Mouse (Mus musculus) spleen, postnatal 14 days (tissue): ENCODE measurements around the gene Arid1b.
"Not testable (repeated sequence)": the region's sequence is repeated elsewhere in the genome, so short reads cannot be mapped to it uniquely, and the experiment has no call there.

ENCODE experiments used
- DNase-seq, 2 experiments: peaks; one replicate each; pipeline ENCODE4 v3.0.0; 2021 to 2022; ENCODE audit warnings: low spot score in 2 of 2

Gene Arid1b

GRCm38 (mm10) chr17:5088241-5088640 is 94.1 kb downstream of the Arid1b start:
- DNase-seq, result not testable (repeated sequence)

GRCm38 (mm10) chr17:5088822-5089221 is 94.7 kb downstream of the Arid1b start:
- DNase-seq, result no peak

- no peak for DNase-seq
Measured at GRCm38 (mm10) chr17:5089541-5089940, 95.4 kb downstream of the Arid1b start.

- no peak for DNase-seq
Measured at GRCm38 (mm10) chr17:5091490-5091889, 97.4 kb downstream of the Arid1b start.

GRCm38 (mm10) chr17:5091934-5092333 is 97.8 kb downstream of the Arid1b start:
- no peak for DNase-seq

- DNase-seq, result not testable (repeated sequence)
Measured at GRCm38 (mm10) chr17:5093343-5093742, 99.2 kb downstream of the Arid1b start.

- DNase-seq, result no peak
Measured at GRCm38 (mm10) chr17:5094636-5095035, 100.5 kb downstream of the Arid1b start.

- DNase-seq, result no peak
Measured at GRCm38 (mm10) chr17:5095741-5096140, 101.6 kb downstream of the Arid1b start.

- no peak for DNase-seq
Measured at GRCm38 (mm10) chr17:5097046-5097445, 102.9 kb downstream of the Arid1b start.

- DNase-seq, result no peak
Measured at GRCm38 (mm10) chr17:5097545-5098475, 103.7 kb downstream of the Arid1b start.

GRCm38 (mm10) chr17:5098727-5099126 is 104.6 kb downstream of the Arid1b start:
- DNase-seq, result no peak

- DNase-seq, result no peak
Measured at GRCm38 (mm10) chr17:5099238-5099637, 105.1 kb downstream of the Arid1b start.

GRCm38 (mm10) chr17:5101157-5101556 is 107.0 kb downstream of the Arid1b start:
- no peak for DNase-seq

- DNase-seq, result no peak
Measured at GRCm38 (mm10) chr17:5101887-5102286, 107.8 kb downstream of the Arid1b start.

GRCm38 (mm10) chr17:5105746-5106145 is 111.6 kb downstream of the Arid1b start:
- DNase-seq, result no peak

- DNase-seq, result no peak
Measured at GRCm38 (mm10) chr17:5106263-5107195, 112.4 kb downstream of the Arid1b start.

GRCm38 (mm10) chr17:5107501-5107900 is 113.4 kb downstream of the Arid1b start:
- no peak for DNase-seq

GRCm38 (mm10) chr17:5108022-5108421 is 113.9 kb downstream of the Arid1b start:
- DNase-seq, result no peak

- no peak for DNase-seq
Measured at GRCm38 (mm10) chr17:5108546-5109142, 114.5 kb downstream of the Arid1b start.

- no peak for DNase-seq
Measured at GRCm38 (mm10) chr17:5109343-5109742, 115.2 kb downstream of the Arid1b start.

- DNase-seq, result no peak
Measured at GRCm38 (mm10) chr17:5110159-5110558, 116.0 kb downstream of the Arid1b start.

GRCm38 (mm10) chr17:5110981-5111380 is 116.8 kb downstream of the Arid1b start:
- not testable (repeated sequence) for DNase-seq
